Mouse (Mus musculus) kidney, embryonic 16.5 days (tissue): Measurements from ENCODE around the gene Sult5a1. TPM values are rescaled to one million over a fixed set of nuclear protein-coding genes. Genes with fewer than 3 reads are reported as not detected.
A peak's percentile ranks its signal among the peaks of the same experiment; 100 is the strongest.

Source experiments
- ATAC-seq: fragments of 200-750 bp; cut with Nextera tagmentation; 2 replicates; pipeline ENCODE4 v1.8.0; 2017; ENCODE audit warnings: moderate TSS enrichment; ENCODE audit not compliant: low FRiP score, low TSS enrichment
- H3K27ac ChIP-seq: fragments of 300-500 bp; sonication (generic); 2 replicates; pipeline ENCODE4 v1.5.1; 2014; ENCODE audit warnings: low read length
- H3K27me3 ChIP-seq: fragments of 300-500 bp; sonication (generic); 2 replicates; pipeline ENCODE4 v1.6.1; 2014; ENCODE audit warnings: low read length, control low read depth, mixed read lengths; ENCODE audit not compliant: insufficient read depth
- H3K36me3 ChIP-seq: fragments of 300-500 bp; sonication (generic); 2 replicates; pipeline ENCODE4 v1.6.1; 2014; ENCODE audit warnings: low read length, control low read depth, mixed read lengths; ENCODE audit not compliant: insufficient read depth
- H3K4me1 ChIP-seq: fragments of 300-500 bp; sonication (generic); 2 replicates; pipeline ENCODE4 v1.6.1; 2014; ENCODE audit warnings: low read length, control low read depth, mixed read lengths; ENCODE audit not compliant: insufficient read depth
- H3K4me2 ChIP-seq: fragments of 300-500 bp; sonication (generic); replicated peaks from 2 replicates; pipeline ENCODE4 v1.6.1; 2014; ENCODE audit warnings: low read depth, low read length
- H3K4me3 ChIP-seq: fragments of 300-500 bp; sonication (generic); 2 replicates; pipeline ENCODE4 v1.5.1; 2014; ENCODE audit warnings: mild to moderate bottlenecking, low read length
- H3K9ac ChIP-seq: fragments of 300-500 bp; sonication (generic); replicated peaks from 2 replicates; pipeline ENCODE4 v1.6.1; 2014; ENCODE audit warnings: low read length
- H3K9me3 ChIP-seq: fragments of 300-500 bp; sonication (generic); 2 replicates; pipeline ENCODE4 v1.6.1; 2016; ENCODE audit warnings: low read length, control low read depth
- WGBS: fragments of 180-500 bp; shearing (Covaris S2); extraction: QIAGEN DNeasy Blood & Tissue Kit; methylation state at CpG from one replicate; pipeline ENCODE4 v1.1.7; 2014; 5-methylcytosine and 5-hydroxymethylcytosine counted together
- polyA plus RNA-seq: library from polyadenylated mRNA; unstranded; fragments of >200 nt; fragmentation: Nextera tagmentation; extraction: Ambion mirVana; gene quantifications from 2 replicates; pipeline ENCODE4 v1.2.1, GENCODE M21; 2015

The Sult5a1 gene
- polyA plus RNA-seq, 1 experiment from 2014 or later: 12.6 TPM

DNA sequence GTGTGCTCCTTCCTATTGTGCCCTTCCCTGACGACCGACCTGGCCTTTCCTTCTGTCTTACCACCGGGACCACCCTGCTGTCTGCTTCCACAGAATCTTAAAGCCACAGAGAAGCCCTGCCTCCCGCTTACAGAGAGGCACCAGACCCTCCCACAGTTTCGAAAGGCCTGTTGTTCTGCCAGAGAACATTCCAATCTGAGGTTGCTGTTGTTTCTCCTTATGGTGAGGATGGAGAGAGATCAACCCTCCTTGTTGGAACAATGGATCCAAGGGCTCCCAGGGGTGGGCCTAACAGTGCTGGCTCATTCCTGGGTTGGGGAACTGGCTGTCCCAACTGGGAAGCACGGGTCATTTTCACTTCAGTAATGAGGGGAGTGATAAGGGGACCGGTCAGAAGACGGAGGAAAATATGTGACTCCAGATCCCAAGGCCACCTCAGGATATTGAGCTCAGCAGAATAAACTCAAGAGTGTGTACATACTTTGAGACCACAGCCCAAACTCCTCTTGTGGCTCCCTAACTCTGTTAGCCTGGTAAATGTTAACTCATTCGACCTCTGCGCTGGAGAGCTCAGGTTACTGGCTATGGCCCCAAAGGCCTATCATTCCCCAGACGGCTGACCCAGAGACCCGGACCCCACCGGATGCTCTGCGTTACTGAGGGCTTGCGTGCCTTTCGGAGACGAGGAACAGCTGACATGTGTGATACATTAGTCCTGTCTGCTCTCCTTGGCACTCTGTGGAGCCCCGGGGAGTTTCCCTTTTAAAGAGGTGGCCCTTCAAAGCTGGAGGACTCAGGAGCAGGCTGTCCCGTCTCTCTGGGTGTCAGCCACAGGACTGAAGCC is 27.7 kb upstream of the Sult5a1 start, which contains the start of gene Dpep1:
TSS of gene Dpep1 (plus strand) at position 677 of the 844 bp plus-strand sequence.
- Histone ChIP-seq H3K36me3 (no peaks in the 10 kb centered on the region), H3K27ac (peak within 1 kb of the TSS; percentile 69), H3K27me3 (no peaks in the 10 kb centered on the region), H3K9ac (peak within 1 kb of the TSS; percentile 23; the same call in 1 of the 2 replicates), H3K9me3 (no peaks in the 10 kb centered on the region), H3K4me1 (peaks cover 16% of the 10 kb centered on the region), H3K4me3 (no peak within 1 kb of the TSS), H3K4me2 (no peak within 1 kb of the TSS; the same call in 1 of the 2 replicates)
- peak; percentile 60 for ATAC-seq
- WGBS: 17% methylated on average over 19 of the region's 19 CpGs

DNA sequence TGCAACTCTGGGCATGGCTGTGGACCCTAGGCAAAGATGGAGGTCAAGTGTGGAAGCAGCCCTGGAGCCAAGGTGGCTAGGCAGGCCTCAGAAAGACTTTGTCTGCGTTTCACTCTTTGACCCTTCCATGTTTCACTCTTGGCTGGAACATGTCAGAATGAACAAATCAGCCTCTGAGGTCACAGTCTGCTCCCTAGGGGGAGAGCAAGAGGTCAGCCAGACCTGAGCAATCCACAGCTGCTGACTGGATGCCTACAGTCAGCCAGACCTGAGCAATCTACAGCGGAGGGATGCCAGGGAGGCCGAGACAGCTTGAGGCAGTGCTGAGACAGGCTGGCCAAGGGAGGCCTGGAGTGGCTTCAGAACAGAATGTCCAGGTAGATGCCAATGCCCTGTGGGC is 23.3 kb upstream of the Sult5a1 start:
- Histone ChIP-seq H3K9me3 (peaks cover 10% of the 10 kb centered on the region; the same call in 1 of the 2 replicates), H3K4me1 (peaks cover 12% of the 10 kb centered on the region), H3K4me3 (no peak overlapping the region), H3K27me3 (no peaks in the 10 kb centered on the region), H3K9ac (no peak overlapping the region), H3K27ac (no peak overlapping the region), H3K4me2 (no peak overlapping the region), H3K36me3 (no peaks in the 10 kb centered on the region)
- 58% methylated on average over 3 of the region's 3 CpGs for WGBS
- no peak for ATAC-seq

GRCm38 (mm10) chr8:123156070-123156773 is 1.9 kb downstream of the Sult5a1 start:
- WGBS: 79% methylated on average over 9 of the region's 9 CpGs
- no peak overlapping the region for H3K27ac ChIP-seq
- no peaks in the 10 kb centered on the region for H3K27me3 ChIP-seq
- no peak overlapping the region for H3K9ac ChIP-seq
- H3K4me1 ChIP-seq: peaks cover 4% of the 10 kb centered on the region; the same call in 1 of the 2 replicates
- no peak overlapping the region for H3K4me3 ChIP-seq
- no peaks in the 10 kb centered on the region for H3K36me3 ChIP-seq
- no peaks in the 10 kb centered on the region for H3K9me3 ChIP-seq
- 0 out of 2 replicates have a peak, but pooled peaks have one; percentile 10 for ATAC-seq
- H3K4me2 ChIP-seq: no peak overlapping the region

DNA sequence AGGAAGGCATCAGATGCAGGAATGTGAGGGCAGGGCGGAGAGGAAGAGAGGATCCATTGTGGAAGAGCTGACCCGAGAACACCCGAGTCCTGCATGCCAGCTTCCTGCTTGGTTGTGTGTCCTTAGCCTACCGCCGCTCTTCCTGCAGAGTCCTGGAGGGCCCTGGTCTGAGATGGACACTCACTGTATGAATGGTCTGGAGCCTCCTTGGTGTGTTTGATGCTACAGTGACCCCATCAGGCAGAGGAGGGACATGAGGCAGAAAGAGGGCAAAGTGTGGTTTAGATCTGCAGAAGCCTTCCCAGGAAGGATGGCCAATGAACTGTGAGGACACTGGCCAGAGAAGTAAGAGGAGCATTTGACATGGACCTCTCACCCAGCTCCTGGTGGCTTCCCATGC is 2.9 kb downstream of the Sult5a1 start:
- H3K9me3 ChIP-seq: no peaks in the 10 kb centered on the region
- H3K4me3 ChIP-seq: no peak overlapping the region
- no peak overlapping the region for H3K4me2 ChIP-seq
- WGBS: 63% methylated on average over 5 of the region's 5 CpGs
- no peak overlapping the region for H3K27ac ChIP-seq
- no peak overlapping the region for H3K9ac ChIP-seq
- no peaks in the 10 kb centered on the region for H3K27me3 ChIP-seq
- no peaks in the 10 kb centered on the region for H3K36me3 ChIP-seq
- peaks cover 9% of the 10 kb centered on the region; the same call in 1 of the 2 replicates for H3K4me1 ChIP-seq
- ATAC-seq: no peak

DNA sequence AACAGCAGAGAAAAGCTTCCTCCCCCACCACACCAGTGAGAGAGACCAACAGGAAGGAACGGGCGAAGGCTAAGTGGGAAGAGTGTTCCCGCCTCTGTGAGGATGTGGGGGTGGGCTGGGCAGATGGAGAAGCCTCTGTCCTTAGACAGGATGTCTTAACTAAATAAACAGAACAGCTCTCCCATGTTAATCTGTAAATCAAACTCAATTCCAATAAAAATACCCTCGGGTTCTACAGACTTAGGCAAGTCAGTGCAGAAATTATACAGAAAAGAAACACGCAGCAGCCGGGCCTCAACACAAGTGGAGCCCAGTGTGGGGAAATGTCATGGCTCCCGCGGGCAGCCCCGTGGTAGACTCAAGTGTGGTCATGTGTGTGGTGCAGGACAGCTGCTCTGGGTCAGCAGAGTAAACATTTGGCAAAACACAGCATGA is 7.4 kb downstream of the Sult5a1 start:
- WGBS: 28% methylated on average over 9 of the region's 9 CpGs
- Histone ChIP-seq H3K9me3 (no peaks in the 10 kb centered on the region), H3K4me2 (no peak overlapping the region), H3K4me1 (peaks cover 5% of the 10 kb centered on the region; the same call in 1 of the 2 replicates), H3K27me3 (no peaks in the 10 kb centered on the region), H3K36me3 (no peaks in the 10 kb centered on the region), H3K27ac (peak overlapping the region; percentile 71), H3K9ac (no peak overlapping the region), H3K4me3 (no peak overlapping the region)
- ATAC-seq: peak; percentile 74

DNA sequence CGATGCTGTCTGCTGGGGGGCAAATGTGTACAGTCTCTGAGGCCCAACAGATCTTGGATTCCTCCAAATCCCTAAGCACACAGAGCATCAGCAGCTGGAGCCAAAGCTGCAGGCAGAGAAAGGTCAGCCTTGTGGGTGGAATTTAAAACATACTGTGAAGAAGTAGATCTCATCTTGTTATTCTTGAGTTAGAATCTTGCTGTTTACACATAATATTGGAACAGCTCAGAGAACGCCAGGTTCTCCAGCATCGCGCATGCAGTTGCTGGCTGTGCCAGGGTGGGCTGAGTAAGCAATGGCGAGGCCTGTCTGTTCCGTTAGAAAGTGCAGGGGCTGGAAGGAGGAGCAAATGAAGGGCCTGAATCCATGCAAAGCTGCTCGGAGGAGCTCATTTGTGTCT is 11.7 kb downstream of the Sult5a1 start:
- ATAC-seq: no peak
- H3K4me3 ChIP-seq: no peak overlapping the region
- WGBS: 77% methylated on average over 7 of the region's 7 CpGs
- H3K36me3 ChIP-seq: no peaks in the 10 kb centered on the region
- H3K4me1 ChIP-seq: peaks cover 10% of the 10 kb centered on the region; the same call in 1 of the 2 replicates
- H3K27ac ChIP-seq: peak overlapping the region; percentile 26; the same call in 1 of the 2 replicates
- no peaks in the 10 kb centered on the region for H3K9me3 ChIP-seq
- H3K4me2 ChIP-seq: no peak overlapping the region
- no peaks in the 10 kb centered on the region for H3K27me3 ChIP-seq
- H3K9ac ChIP-seq: no peak overlapping the region

- no peak for ATAC-seq
- Histone ChIP-seq H3K9me3 (no peaks in the 10 kb centered on the region), H3K4me2 (no peak overlapping the region), H3K27ac (no peak overlapping the region), H3K27me3 (no peaks in the 10 kb centered on the region), H3K4me3 (no peak overlapping the region), H3K4me1 (peaks cover 5% of the 10 kb centered on the region; the same call in 1 of the 2 replicates), H3K9ac (no peak overlapping the region), H3K36me3 (no peaks in the 10 kb centered on the region)
- 62% methylated on average over 6 of the region's 6 CpGs for WGBS
Measured at GRCm38 (mm10) chr8:123145279-123145678, 12.8 kb downstream of the Sult5a1 start.

- H3K27ac ChIP-seq: peak overlapping the region; percentile 36
- WGBS: 70% methylated on average over 14 of the region's 14 CpGs
- no peaks in the 10 kb centered on the region for H3K9me3 ChIP-seq
- H3K36me3 ChIP-seq: no peaks in the 10 kb centered on the region
- peaks cover 20% of the 10 kb centered on the region for H3K4me1 ChIP-seq
- ATAC-seq: peak; percentile 35; the same call in 1 of the 2 replicates
- H3K4me2 ChIP-seq: no peak overlapping the region
- no peaks in the 10 kb centered on the region for H3K27me3 ChIP-seq
- no peak overlapping the region for H3K9ac ChIP-seq
- no peak overlapping the region for H3K4me3 ChIP-seq
Measured at GRCm38 (mm10) chr8:123141741-123142462, 16.2 kb downstream of the Sult5a1 start.

GRCm38 (mm10) chr8:123138741-123139140 is 19.4 kb downstream of the Sult5a1 start:
- H3K4me2 ChIP-seq: no peak overlapping the region
- no peaks in the 10 kb centered on the region for H3K36me3 ChIP-seq
- no peaks in the 10 kb centered on the region for H3K27me3 ChIP-seq
- WGBS: 33% methylated on average over 4 of the region's 4 CpGs
- no peaks in the 10 kb centered on the region for H3K9me3 ChIP-seq
- no peak overlapping the region for H3K27ac ChIP-seq
- H3K4me1 ChIP-seq: peaks cover 25% of the 10 kb centered on the region
- no peak overlapping the region for H3K4me3 ChIP-seq
- ATAC-seq: no peak
- no peak overlapping the region for H3K9ac ChIP-seq
